Mouse (Mus musculus) E14TG2a.4 (cell line): ENCODE results near the gene Leng9.

Experiments
- CTCF ChIP-seq: conservative IDR thresholded peaks from 2 replicates; pipeline ENCODE4 v1.5.1; 2014; ENCODE audit warnings: low read length
- POU5F1 ChIP-seq: IDR thresholded peaks from 2 replicates; pipeline ENCODE4 v1.6.1; 2014; ENCODE audit warnings: low read length, borderline replicate concordance

GRCm38 (mm10) chr7:4098301-4098700, 51.9 kb downstream of the Leng9 start:
- TF ChIP-seq POU5F1 (no peak), CTCF (no peak)
